Mouse (Mus musculus) ES-Bruce4 (cell line): ENCODE measurements around the gene Elfn2. TPM values are rescaled to one million over a fixed set of nuclear protein-coding genes. Genes with fewer than 3 reads are reported as not detected.

Experiments
- H3K27ac ChIP-seq: 2 replicates; pipeline ENCODE4 v1.5.1; 2012; ENCODE audit warnings: low read length, inconsistent platforms; ENCODE audit not compliant: insufficient read depth
- H3K27me3 ChIP-seq: 2 replicates; pipeline ENCODE4 v1.6.1; 2012; ENCODE audit warnings: mild to moderate bottlenecking, low read length, inconsistent platforms; ENCODE audit not compliant: control insufficient read depth, poor library complexity, insufficient read depth, severe bottlenecking
- H3K36me3 ChIP-seq: 2 replicates; pipeline ENCODE4 v1.6.1; 2012; ENCODE audit warnings: inconsistent platforms, mild to moderate bottlenecking, low read length, moderate library complexity; ENCODE audit not compliant: control insufficient read depth, poor library complexity, insufficient read depth, severe bottlenecking
- H3K4me1 ChIP-seq: one replicate; pipeline ENCODE4 v1.8.1; 2011; ENCODE audit warnings: low read length; ENCODE audit not compliant: control insufficient read depth, insufficient read depth
- H3K4me3 ChIP-seq: 2 replicates; pipeline ENCODE4 v1.5.1; 2011; ENCODE audit warnings: low read depth, mild to moderate bottlenecking, low read length
- H3K9ac ChIP-seq: 2 replicates; pipeline ENCODE4 v1.6.1; 2012; ENCODE audit warnings: low read depth, mild to moderate bottlenecking, inconsistent platforms; ENCODE audit not compliant: poor library complexity, severe bottlenecking
- H3K9me3 ChIP-seq: replicated peaks from 2 replicates; pipeline ENCODE4 v1.6.1; 2012; ENCODE audit warnings: mild to moderate bottlenecking, low read length, inconsistent platforms; ENCODE audit not compliant: control insufficient read depth, poor library complexity, insufficient read depth, severe bottlenecking
- CTCF ChIP-seq: IDR thresholded peaks from one replicate; pipeline ENCODE4 v1.8.1; 2011; ENCODE audit warnings: low read depth, low read length
- EP300 ChIP-seq: IDR thresholded peaks from 2 replicates; pipeline ENCODE4 v1.6.1; 2011; ENCODE audit warnings: low read depth, low read length; ENCODE audit not compliant: insufficient read depth
- POLR2A ChIP-seq: IDR thresholded peaks from one replicate; pipeline ENCODE4 v1.8.1; 2011; ENCODE audit warnings: low read length; ENCODE audit not compliant: insufficient read depth
- polyA plus RNA-seq: library from polyadenylated mRNA; stranded (reverse); fragments of >200 nt; gene quantifications from 2 replicates; pipeline ENCODE4 v1.2.4, GENCODE M21; 2011; ENCODE audit warnings: low read depth; ENCODE audit not compliant: missing spikeins, insufficient read depth, insufficient read length

The Elfn2 gene
- polyA plus RNA-seq, 1 experiment, result 0.07 TPM

- Histone ChIP-seq H3K27me3 (no peaks in the 10 kb centered on the region), H3K9me3 (no peaks in the 10 kb centered on the region), H3K9ac (no peak overlapping the region), H3K4me3 (no peak overlapping the region), H3K27ac (no peak overlapping the region), H3K4me1 (no peaks in the 10 kb centered on the region), H3K36me3 (no peaks in the 10 kb centered on the region)
- TF ChIP-seq EP300 (no peak), POLR2A (no peak), CTCF (no peak)
Observed at GRCm38 (mm10) chr15:78684111-78684510, 34.5 kb downstream of the Elfn2 start.

- H3K27me3 ChIP-seq, result no peaks in the 10 kb centered on the region
- no peaks in the 10 kb centered on the region for H3K4me1 ChIP-seq
- H3K9ac ChIP-seq, result no peak overlapping the region
- H3K27ac ChIP-seq, result no peak overlapping the region
- H3K4me3 ChIP-seq, result no peak overlapping the region
- no peaks in the 10 kb centered on the region for H3K9me3 ChIP-seq
- no peak for TF ChIP-seq POLR2A
- no peak for TF ChIP-seq CTCF
- TF ChIP-seq EP300, result no peak
- H3K36me3 ChIP-seq, result no peaks in the 10 kb centered on the region
Observed at GRCm38 (mm10) chr15:78683474-78683873, 35.1 kb downstream of the Elfn2 start.

- H3K9me3 ChIP-seq, result no peaks in the 10 kb centered on the region
- H3K27ac ChIP-seq, result no peak overlapping the region
- no peak overlapping the region for H3K9ac ChIP-seq
- H3K4me3 ChIP-seq, result no peak overlapping the region
- TF ChIP-seq EP300 (no peak), CTCF (no peak), POLR2A (no peak)
- no peaks in the 10 kb centered on the region for H3K4me1 ChIP-seq
- no peaks in the 10 kb centered on the region for H3K36me3 ChIP-seq
- H3K27me3 ChIP-seq, result no peaks in the 10 kb centered on the region
Observed at GRCm38 (mm10) chr15:78681781-78682180, 36.8 kb downstream of the Elfn2 start.

GRCm38 (mm10) chr15:78681301-78681700 is 37.3 kb downstream of the Elfn2 start:
- Histone ChIP-seq H3K36me3 (no peaks in the 10 kb centered on the region), H3K4me3 (no peak overlapping the region), H3K27ac (no peak overlapping the region), H3K4me1 (no peaks in the 10 kb centered on the region), H3K9me3 (no peaks in the 10 kb centered on the region), H3K9ac (no peak overlapping the region), H3K27me3 (no peaks in the 10 kb centered on the region)
- TF ChIP-seq EP300 (no peak), CTCF (no peak), POLR2A (no peak)

GRCm38 (mm10) chr15:78680291-78680690 is 38.3 kb downstream of the Elfn2 start:
- Histone ChIP-seq H3K27me3 (no peaks in the 10 kb centered on the region), H3K9me3 (no peaks in the 10 kb centered on the region), H3K4me1 (no peaks in the 10 kb centered on the region)

GRCm38 (mm10) chr15:78677708-78678107 is 40.9 kb downstream of the Elfn2 start:
- H3K9me3 ChIP-seq, result no peaks in the 10 kb centered on the region
- no peaks in the 10 kb centered on the region for H3K27me3 ChIP-seq
- H3K27ac ChIP-seq, result no peak overlapping the region
- no peaks in the 10 kb centered on the region for H3K36me3 ChIP-seq
- H3K4me3 ChIP-seq, result no peak overlapping the region
- TF ChIP-seq POLR2A (no peak), CTCF (no peak), EP300 (no peak)
- no peaks in the 10 kb centered on the region for H3K4me1 ChIP-seq
- H3K9ac ChIP-seq, result no peak overlapping the region

More at GRCm38 (mm10) chr15:78680291-78680690, 38.3 kb downstream of the Elfn2 start:
- H3K27ac ChIP-seq, result no peak overlapping the region
- no peak for TF ChIP-seq CTCF
- TF ChIP-seq POLR2A, result no peak
- TF ChIP-seq EP300, result no peak
- H3K36me3 ChIP-seq, result no peaks in the 10 kb centered on the region
- H3K9ac ChIP-seq, result no peak overlapping the region
- no peak overlapping the region for H3K4me3 ChIP-seq
